Mouse (Mus musculus) liver, embryonic 14.5 days (tissue): ENCODE measurements at regions not wholly inside any gene's neighbourhood (a gene's known extent, or its start where the extent isn't known, plus 50 kb on each side); places are given as distances from the start of the nearest gene placed in this dataset.

Source experiments
- CTCF ChIP-seq: IDR thresholded peaks from 2 replicates; pipeline ENCODE4 v1.5.1; 2016; ENCODE audit warnings: antibody characterized with exemption, low read depth, control low read depth
- EP300 ChIP-seq: IDR thresholded peaks from 2 replicates; pipeline ENCODE4 v1.6.1; 2016; ENCODE audit warnings: antibody characterized with exemption, low read depth

GRCm38 (mm10) chr19:36285465-36285864, 62.6 kb upstream of the Pcgf5 start:
- TF ChIP-seq CTCF (no peak), EP300 (no peak)
